Mouse (Mus musculus) embryonic stem cell, embryonic (primary cell): ENCODE results near the gene Ttc21a.

Experiments
- CTCF ChIA-PET, 4 experiments: fragments of 300-600 bp in 2 of 4; fragments of 350-600 bp in 2 of 4; sonication (Branson Sonifier 250); formaldehyde crosslinking; loops; one replicate each; lab custom pipeline; 2022; ENCODE audit warnings: inconsistent platforms in 2 of 4; lab: Charles Lee
- POLR2A ChIA-PET, 4 experiments: fragments of 300-600 bp in 2 of 4; fragments of 350-600 bp in 2 of 4; sonication (Branson Sonifier 250); formaldehyde crosslinking; loops; one replicate each; lab custom pipeline; 2022; ENCODE audit warnings: antibody characterized with exemption in 4 of 4, inconsistent platforms in 1 of 4; lab: Charles Lee

The Ttc21a gene

GRCm38 (mm10) chr9:119937005-119937773, at the start of gene Ttc21a, which contains the start of gene Gorasp1:
TSS of gene Ttc21a (plus strand) at chr9:119937606.
TSS of gene Gorasp1 (minus strand) at chr9:119937565.
- ChIA-PET CTCF (interaction anchor here in 3 of 4 experiments (0.5 to 2.3 kb wide), 10 partner anchors 9 to 477 kb away, joined by 3 to 13 read pairs (median 3); no protein-coding TSS in a partner anchor), POLR2A (interaction anchor here in 3 of 4 experiments (0.6 to 5.3 kb wide), 28 partner anchors 10 to 191 kb away, joined by 3 to 31 read pairs (median 4); partner anchors contain the start of genes Csrnp1 (in 2 of the 3) and Rpsa (in 1 of the 3))

- POLR2A ChIA-PET = interaction anchor here in 3 of 4 experiments (0.5 to 0.8 kb wide), 7 partner anchors 21 to 1510 kb away, joined by 3 to 4 read pairs (median 3); no protein-coding TSS in a partner anchor
- CTCF ChIA-PET = interaction anchor here in 2 of 4 experiments (0.7 to 1.3 kb wide), 3 partner anchors 63 to 77 kb away, joined by 3 to 4 read pairs (median 4); no protein-coding TSS in a partner anchor
Measured at GRCm38 (mm10) chr9:119888843-119889246, 48.6 kb upstream of the Ttc21a start.

GRCm38 (mm10) chr9:119889446-119889845, 48.0 kb upstream of the Ttc21a start:
- ChIA-PET POLR2A (interaction anchor here in 1 of 4 experiments (0.5 kb wide), 1 partner anchor 487 kb away, joined by 3 read pairs; the partner anchor contains the start of gene Acvr2b), CTCF (interaction anchor here in 1 of 4 experiments (1.4 kb wide), 1 partner anchor 84 kb away, joined by 3 read pairs; no protein-coding TSS in a partner anchor)

- ChIA-PET POLR2A (interaction anchor here in 2 of 4 experiments (0.6 to 1.1 kb wide), 2 partner anchors 93 to 248 kb away, joined by 3 to 4 read pairs; partner anchors contain the start of gene Csrnp1 (in 1 of the 2)), CTCF (interaction anchor here (0.5 to 1.5 kb wide), 38 partner anchors 10 to 684 kb away, joined by 3 to 10 read pairs (median 3); no protein-coding TSS in a partner anchor)
Measured at GRCm38 (mm10) chr9:119890692-119891091, 46.7 kb upstream of the Ttc21a start.

GRCm38 (mm10) chr9:119893881-119894280, 43.5 kb upstream of the Ttc21a start:
- ChIA-PET POLR2A (interaction anchor here in 1 of 4 experiments (0.9 to 1.0 kb wide), 2 partner anchors 11 to 15 kb away, joined by 3 to 4 read pairs; no protein-coding TSS in a partner anchor), CTCF (interaction anchor here in 3 of 4 experiments (0.6 to 1.6 kb wide), 9 partner anchors 11 to 434 kb away, joined by 3 to 6 read pairs (median 4); partner anchors contain the start of genes Gorasp1 (in 1 of the 3) and Ttc21a (in 1 of the 3))

GRCm38 (mm10) chr9:119894339-119895009, 42.9 kb upstream of the Ttc21a start, which contains the start of gene Wdr48:
TSS of gene Wdr48 (plus strand) at chr9:119894878.
- CTCF ChIA-PET = interaction anchor here in 3 of 4 experiments (0.6 to 1.6 kb wide), 8 partner anchors 11 to 434 kb away, joined by 3 to 6 read pairs (median 4); no protein-coding TSS in a partner anchor
- POLR2A ChIA-PET = interaction anchor here in 1 of 4 experiments (0.9 kb wide), 1 partner anchor 14 kb away, joined by 4 read pairs; no protein-coding TSS in a partner anchor

- ChIA-PET POLR2A (interaction anchor here in 2 of 4 experiments (0.9 to 1.3 kb wide), 4 partner anchors 13 to 79 kb away, joined by 3 read pairs; no protein-coding TSS in a partner anchor), CTCF (interaction anchor here in 2 of 4 experiments (0.6 to 1.6 kb wide), 2 partner anchors 69 to 186 kb away, joined by 3 to 6 read pairs; no protein-coding TSS in a partner anchor)
Measured at GRCm38 (mm10) chr9:119895040-119895721, 42.2 kb upstream of the Ttc21a start.

- ChIA-PET CTCF (interaction anchor here in 2 of 4 experiments (0.7 kb wide), 2 partner anchors 12 to 419 kb away, joined by 3 to 7 read pairs; no protein-coding TSS in a partner anchor), POLR2A (interaction anchor here in 1 of 4 experiments (0.6 kb wide), 1 partner anchor 112 kb away, joined by 5 read pairs; no protein-coding TSS in a partner anchor)
Measured at GRCm38 (mm10) chr9:119899446-119899845, 38.0 kb upstream of the Ttc21a start.

- CTCF ChIA-PET = interaction anchor here in 1 of 4 experiments (1.4 kb wide), 1 partner anchor 10 kb away, joined by 3 read pairs; no protein-coding TSS in a partner anchor
- POLR2A ChIA-PET = interaction anchor here in 2 of 4 experiments (0.6 to 1.9 kb wide), 6 partner anchors 9 to 576 kb away, joined by 3 to 5 read pairs (median 4); partner anchors contain the start of gene Rpsa (in 1 of the 2)
Measured at GRCm38 (mm10) chr9:119902410-119903151, 34.8 kb upstream of the Ttc21a start.

- ChIA-PET POLR2A (interaction anchor here in 3 of 4 experiments (0.6 to 1.2 kb wide), 6 partner anchors 10 to 218 kb away, joined by 3 to 4 read pairs (median 3); no protein-coding TSS in a partner anchor), CTCF (interaction anchor here in 1 of 4 experiments (0.6 kb wide), 1 partner anchor 240 kb away, joined by 7 read pairs; no protein-coding TSS in a partner anchor)
Measured at GRCm38 (mm10) chr9:119908708-119909107, 28.7 kb upstream of the Ttc21a start.

- ChIA-PET POLR2A (interaction anchor here in 1 of 4 experiments (0.5 kb wide), 1 partner anchor 21 kb away, joined by 4 read pairs; no protein-coding TSS in a partner anchor), CTCF (no interaction called here)
Measured at GRCm38 (mm10) chr9:119909931-119910330, 27.5 kb upstream of the Ttc21a start.

- ChIA-PET POLR2A (interaction anchor here in 2 of 4 experiments (0.5 to 1.0 kb wide), 3 partner anchors 14 to 327 kb away, joined by 3 to 4 read pairs (median 3); no protein-coding TSS in a partner anchor), CTCF (interaction anchor here (0.6 to 1.6 kb wide), 17 partner anchors 9 to 831 kb away, joined by 3 to 7 read pairs (median 3); no protein-coding TSS in a partner anchor)
Measured at GRCm38 (mm10) chr9:119913087-119913838, 24.1 kb upstream of the Ttc21a start.

- CTCF ChIA-PET = no interaction called here
Measured at GRCm38 (mm10) chr9:119919858-119920257, 17.5 kb upstream of the Ttc21a start.

GRCm38 (mm10) chr9:119923462-119923861, 13.9 kb upstream of the Ttc21a start:
- POLR2A ChIA-PET = interaction anchor here in 3 of 4 experiments (0.6 to 6.0 kb wide), 5 partner anchors 9 to 116 kb away, joined by 3 to 31 read pairs (median 3); partner anchors contain the start of genes Gorasp1 (in 1 of the 3) and Ttc21a (in 1 of the 3)
- CTCF ChIA-PET = interaction anchor here in 3 of 4 experiments (0.6 to 1.2 kb wide), 4 partner anchors 10 to 190 kb away, joined by 3 read pairs; no protein-coding TSS in a partner anchor

More at GRCm38 (mm10) chr9:119919858-119920257, 17.5 kb upstream of the Ttc21a start:
- POLR2A ChIA-PET = interaction anchor here in 1 of 4 experiments (0.7 kb wide), 1 partner anchor 416 kb away, joined by 6 read pairs; no protein-coding TSS in a partner anchor
